13 mouse cellular contexts compared by ENCODE assay signal in genomic region chr5:128703688-128704087, GRCm38 (mm10). TPM values are rescaled to one million over a fixed set of nuclear protein-coding genes. Genes with fewer than 3 reads are reported as not detected.
DNase-seq lines count a peak whose midpoint lies in the region; ATAC-seq and TF ChIP-seq lines count a peak whose summit lies in the region.
"Had no signal": no experiment of that assay in that cellular context is flagged by ENCODE, and none has a peak within 500 bp of the region (broad histone marks: within the 10 kb centered on the region; RNA-seq: fewer than 3 reads in every experiment).

No protein-coding gene starts in this region.

- peaks cover 9% of the 10 kb centered on the region; the same call in 1 of the 2 replicates for H3K9me3 ChIP-seq in hindbrain, embryonic 10.5 days
- no peaks in the 10 kb centered on the region for H3K9me3 ChIP-seq in hindbrain, postnatal 0 days (ENCODE audit: low read length)
- no peaks in the 10 kb centered on the region for H3K9me3 ChIP-seq in embryonic facial prominence, embryonic 10.5 days
- no peaks in the 10 kb centered on the region for H3K9me3 ChIP-seq in intestine, embryonic 15.5 days
- H3K9me3 ChIP-seq in neural tube, embryonic 12.5 days = peaks cover 7% of the 10 kb centered on the region; the same call in 1 of the 2 replicates

- no peaks in the 10 kb centered on the region for H3K36me3 ChIP-seq in hindbrain, embryonic 10.5 days
- no peaks in the 10 kb centered on the region for H3K36me3 ChIP-seq in hindbrain, postnatal 0 days (ENCODE audit: insufficient read depth, low read length)
- no peaks in the 10 kb centered on the region for H3K36me3 ChIP-seq in embryonic facial prominence, embryonic 10.5 days (replicated peaks)
- H3K36me3 ChIP-seq in intestine, embryonic 15.5 days = no peaks in the 10 kb centered on the region
- H3K36me3 ChIP-seq in neural tube, embryonic 12.5 days = no peaks in the 10 kb centered on the region
- H3K36me3 ChIP-seq: liver, embryonic 13.5 days had no signal

- H3K27ac ChIP-seq in hindbrain, embryonic 10.5 days = peak overlapping the region; percentile 79
- no peak overlapping the region for H3K27ac ChIP-seq in hindbrain, postnatal 0 days
- no peak overlapping the region; the same call in 1 of the 2 replicates for H3K27ac ChIP-seq in embryonic facial prominence, embryonic 10.5 days (replicated peaks)
- no peak overlapping the region for H3K27ac ChIP-seq in intestine, embryonic 15.5 days
- no peak overlapping the region for H3K27ac ChIP-seq in neural tube, embryonic 12.5 days
- no peak overlapping the region for H3K27ac ChIP-seq in layer of hippocampus, adult 2 months
- H3K27ac ChIP-seq: liver, embryonic 13.5 days had no signal

- peaks cover 26% of the 10 kb centered on the region for H3K4me1 ChIP-seq in hindbrain, embryonic 10.5 days (replicated peaks)
- no peaks in the 10 kb centered on the region for H3K4me1 ChIP-seq in hindbrain, postnatal 0 days (ENCODE audit: insufficient read depth, low read length)
- H3K4me1 ChIP-seq in embryonic facial prominence, embryonic 10.5 days = peaks cover 19% of the 10 kb centered on the region
- H3K4me1 ChIP-seq in intestine, embryonic 15.5 days (replicated peaks) = peaks cover 2% of the 10 kb centered on the region; the same call in 1 of the 2 replicates
- peaks cover 11% of the 10 kb centered on the region for H3K4me1 ChIP-seq in neural tube, embryonic 12.5 days
- H3K4me1 ChIP-seq: liver, embryonic 13.5 days had no signal

- TF ChIP-seq CTCF in hindbrain, postnatal 0 days (IDR thresholded peaks at IDR 0.05; ENCODE audit: low read depth) = no peak
- TF ChIP-seq CTCF in layer of hippocampus, adult 2 months (conservative IDR thresholded peaks at IDR 0.05) = no peak

- DNase-seq in hindbrain, embryonic 10.5 days (ENCODE audit: low spot score) = peak; percentile 21
- DNase-seq in hindbrain, postnatal 0 days (ENCODE audit: low spot score) = no peak
- DNase-seq in embryonic facial prominence, embryonic 10.5 days (ENCODE audit: low spot score) = no peak
- no peak for DNase-seq in layer of hippocampus, adult 2 months (ENCODE audit: low spot score in 2 of 2)
- DNase-seq in thymus, postnatal 10 days (ENCODE audit: low spot score in 2 of 2) = no peak
- DNase-seq in frontal cortex, postnatal 10 days (ENCODE audit: low spot score in 2 of 2) = no peak
- DNase-seq: layer of hippocampus, postnatal 36 days; liver, embryonic 13.5 days had no signal

- WGBS in hindbrain, embryonic 10.5 days = 17% methylated on average over 10 of the region's 10 CpGs
- 20% methylated on average over 10 of the region's 10 CpGs for WGBS in hindbrain, postnatal 0 days
- WGBS in embryonic facial prominence, embryonic 10.5 days = 28% methylated on average over 10 of the region's 10 CpGs
- 28% methylated on average over 10 of the region's 10 CpGs for WGBS in intestine, embryonic 15.5 days
- WGBS in neural tube, embryonic 12.5 days = 13% methylated on average over 10 of the region's 10 CpGs

- H3K27me3 ChIP-seq in hindbrain, embryonic 10.5 days (ENCODE audit: insufficient read depth, poor library complexity, severe bottlenecking) = peaks cover 13% of the 10 kb centered on the region; the same call in 1 of the 2 replicates
- no peaks in the 10 kb centered on the region for H3K27me3 ChIP-seq in hindbrain, postnatal 0 days (ENCODE audit: insufficient read depth, low read length)
- H3K27me3 ChIP-seq in embryonic facial prominence, embryonic 10.5 days (replicated peaks; ENCODE audit: low read depth, poor library complexity, severe bottlenecking) = no peaks in the 10 kb centered on the region; the same call in 1 of the 2 replicates
- H3K27me3 ChIP-seq in intestine, embryonic 15.5 days (replicated peaks) = no peaks in the 10 kb centered on the region
- no peaks in the 10 kb centered on the region for H3K27me3 ChIP-seq in neural tube, embryonic 12.5 days (replicated peaks)
- H3K27me3 ChIP-seq: CH12.LX; liver, embryonic 13.5 days had no signal

- peak overlapping the region; percentile 38; the same call in 1 of the 2 replicates for H3K4me3 ChIP-seq in hindbrain, embryonic 10.5 days
- no peak overlapping the region for H3K4me3 ChIP-seq in hindbrain, postnatal 0 days (ENCODE audit: low read length)
- peak overlapping the region; percentile 39; the same call in 1 of the 2 replicates for H3K4me3 ChIP-seq in embryonic facial prominence, embryonic 10.5 days
- H3K4me3 ChIP-seq in intestine, embryonic 15.5 days (replicated peaks) = no peak overlapping the region
- no peak overlapping the region for H3K4me3 ChIP-seq in neural tube, embryonic 12.5 days
- H3K4me3 ChIP-seq in layer of hippocampus, adult 2 months = no peak overlapping the region
- H3K4me3 ChIP-seq: liver, embryonic 13.5 days had no signal

- ATAC-seq in hindbrain, postnatal 0 days = no peak
- no peak for ATAC-seq in intestine, embryonic 15.5 days
- ATAC-seq in neural tube, embryonic 12.5 days (ENCODE audit: low FRiP score, low read depth) = 0 out of 2 replicates have a peak, but pooled peaks have one; percentile 46

- no peak overlapping the region; the same call in 1 of the 2 replicates for H3K4me2 ChIP-seq in hindbrain, postnatal 0 days (ENCODE audit: low read depth, low read length)
- peak overlapping the region; percentile 33; the same call in 1 of the 2 replicates for H3K4me2 ChIP-seq in intestine, embryonic 15.5 days (replicated peaks)
- peak overlapping the region; percentile 44 for H3K4me2 ChIP-seq in neural tube, embryonic 12.5 days (replicated peaks)
- H3K4me2 ChIP-seq: liver, embryonic 13.5 days had no signal

- H3K9ac ChIP-seq in hindbrain, postnatal 0 days (replicated peaks; ENCODE audit: low read length) = no peak overlapping the region
- no peak overlapping the region for H3K9ac ChIP-seq in intestine, embryonic 15.5 days
- no peak overlapping the region for H3K9ac ChIP-seq in neural tube, embryonic 12.5 days
- H3K9ac ChIP-seq: liver, embryonic 13.5 days had no signal

RNA-seq across cellular contexts. Expression of gene Piwil1, which starts 1.4 kb away (rescaled TPM):
- polyA plus RNA-seq in hindbrain, embryonic 10.5 days (2016; fragmentation: Nextera tagmentation; extraction: Ambion mirVana) = 0.14 TPM in 1 of 2 replicates, not detected in the other
- total RNA-seq in hindbrain, postnatal 0 days (2014; rRNA removed) = 0.10 and 1.4 TPM in 2 replicates
- 0.30 and 0.40 TPM in 2 replicates for polyA plus RNA-seq in hindbrain, postnatal 0 days (2015; fragmentation: Nextera tagmentation; extraction: Ambion mirVana)
- polyA plus RNA-seq in embryonic facial prominence, embryonic 10.5 days (2016; fragmentation: Nextera tagmentation; extraction: Ambion mirVana) = 0.06 TPM in 1 of 2 replicates, not detected in the other
- polyA plus RNA-seq in intestine, embryonic 15.5 days (2015; fragmentation: Nextera tagmentation; extraction: Ambion mirVana) = not detected in 2 replicates
- polyA plus RNA-seq in neural tube, embryonic 12.5 days (2016; fragmentation: Nextera tagmentation; extraction: Ambion mirVana) = 0.18 TPM in 1 of 2 replicates, not detected in the other
- total RNA-seq in layer of hippocampus, adult 2 months (2021) = under 1 TPM; 0.07 to 0.18 TPM
- total RNA-seq: adrenal gland, postnatal 4 days; CH12.LX; layer of hippocampus, postnatal 36 days had no signal
- polyA plus RNA-seq: heart, postnatal 0 days; liver, embryonic 13.5 days had no signal

Comparison
In these comparisons a context has a peak if more than half of its experiments do, and no peak if none do; other contexts are left out.
1. H3K4me3 ChIP-seq: peak in hindbrain, embryonic 10.5 days (single experiment) and embryonic facial prominence, embryonic 10.5 days (single experiment); none in hindbrain, postnatal 0 days (single experiment), intestine, embryonic 15.5 days (single experiment), neural tube, embryonic 12.5 days (single experiment) and layer of hippocampus, adult 2 months (single experiment).